In the genomic region with DNA sequence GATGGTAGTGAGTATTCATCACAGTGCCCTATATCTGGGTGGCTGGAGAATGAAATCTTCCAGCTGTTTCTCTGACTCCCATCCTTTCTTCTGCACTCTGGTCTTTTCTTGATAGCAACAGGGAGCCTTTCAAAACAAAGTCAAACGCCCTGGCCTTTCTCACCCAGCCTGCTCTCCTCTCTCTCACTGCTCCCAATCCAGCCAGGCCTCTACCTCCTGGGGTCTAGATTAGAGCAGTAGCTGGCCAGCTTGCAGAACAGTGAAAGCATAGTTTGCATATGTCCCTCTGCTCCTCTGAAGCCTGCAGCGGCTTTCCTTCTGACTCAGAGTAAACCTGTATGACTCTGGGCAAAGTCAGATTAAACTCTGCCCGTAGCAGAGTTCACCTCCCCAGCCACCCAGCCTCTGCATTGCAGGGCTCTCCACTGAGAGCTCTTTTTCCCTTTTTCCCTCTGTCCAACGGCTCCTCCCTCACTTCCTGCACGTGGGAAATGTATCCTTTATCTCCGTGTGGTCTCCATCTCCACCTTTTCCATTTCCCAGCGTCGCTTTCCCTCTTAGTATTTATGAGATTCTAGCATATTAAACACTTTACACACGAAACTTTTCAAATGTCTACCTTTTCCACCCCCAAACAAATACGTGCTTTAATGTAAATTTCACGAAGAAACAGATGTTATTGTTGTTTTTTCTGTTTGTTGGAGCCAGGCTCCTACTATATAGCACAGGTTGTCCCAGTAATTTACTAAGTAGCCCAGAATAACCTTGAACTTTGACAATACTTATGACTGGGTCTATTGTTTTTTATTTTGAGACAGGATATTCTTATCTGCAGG, we compare ENCODE assay signal across 8 mouse cellular contexts. TPM values are rescaled to one million over a fixed set of nuclear protein-coding genes. Genes with fewer than 3 reads are reported as not detected.
DNase-seq lines count a peak whose midpoint lies in the region; ATAC-seq and TF ChIP-seq lines count a peak whose summit lies in the region.

A gene (plus strand): TSS at position 786 of the 836 bp plus-strand sequence.

- intact Hi-C loops in heart, postnatal 25 days (cut with DNase I), result loop anchor here (5.0 to 10.0 kb wide), 2 partner anchors 270 to 797 kb away; no protein-coding TSS in a partner anchor

- peak within 1 kb of the TSS; percentile 95 for H3K4me3 ChIP-seq in lung, postnatal 0 days (ENCODE audit: low read depth, low read length)
- peak within 1 kb of the TSS; percentile 93 for H3K4me3 ChIP-seq in embryonic facial prominence, embryonic 10.5 days
- peak within 1 kb of the TSS; percentile 90 for H3K4me3 ChIP-seq in limb, embryonic 13.5 days
- H3K4me3 ChIP-seq in stomach, embryonic 14.5 days (ENCODE audit: low read depth, low read length), result peak within 1 kb of the TSS; percentile 20

- 32% methylated on average over 11 of the region's 11 CpGs for whole genome bisulfite sequencing in lung, postnatal 0 days
- 29% methylated on average over 11 of the region's 11 CpGs for WGBS in embryonic facial prominence, embryonic 10.5 days
- WGBS in limb, embryonic 13.5 days, result 32% methylated on average over 11 of the region's 11 CpGs
- 31% methylated on average over 11 of the region's 11 CpGs for WGBS in stomach, embryonic 14.5 days

- H3K27ac ChIP-seq in lung, postnatal 0 days (ENCODE audit: low read length), result peak within 1 kb of the TSS; percentile 77
- H3K27ac ChIP-seq in embryonic facial prominence, embryonic 10.5 days (replicated peaks), result peak within 1 kb of the TSS; percentile 94
- H3K27ac ChIP-seq in limb, embryonic 13.5 days, result peak within 1 kb of the TSS; percentile 82; the same call in 1 of the 2 replicates
- peak within 1 kb of the TSS; percentile 84 for H3K27ac ChIP-seq in stomach, embryonic 14.5 days (ENCODE audit: low read length)

- no peaks in the 10 kb centered on the region for H3K36me3 ChIP-seq in lung, postnatal 0 days (ENCODE audit: insufficient read depth, low read length)
- 0 out of 2 replicates have a peak, but pooled peaks cover under 1% of the 10 kb centered on the region for H3K36me3 ChIP-seq in embryonic facial prominence, embryonic 10.5 days (replicated peaks)
- H3K36me3 ChIP-seq in limb, embryonic 13.5 days, result no peaks in the 10 kb centered on the region
- no peaks in the 10 kb centered on the region for H3K36me3 ChIP-seq in stomach, embryonic 14.5 days (ENCODE audit: control insufficient read depth, insufficient read depth, low read length)

- H3K9me3 ChIP-seq in lung, postnatal 0 days (ENCODE audit: low read length), result no peaks in the 10 kb centered on the region
- H3K9me3 ChIP-seq in embryonic facial prominence, embryonic 10.5 days, result no peaks in the 10 kb centered on the region
- peaks cover 9% of the 10 kb centered on the region for H3K9me3 ChIP-seq in limb, embryonic 13.5 days
- no peaks in the 10 kb centered on the region for H3K9me3 ChIP-seq in stomach, embryonic 14.5 days (ENCODE audit: control insufficient read depth, low read depth, low read length)

- no peak for TF ChIP-seq EP300 in lung, postnatal 0 days (IDR thresholded peaks at IDR 0.05)

- peak within 1 kb of the TSS; percentile 55 for H3K4me2 ChIP-seq in lung, postnatal 0 days (replicated peaks; ENCODE audit: low read depth, low read length)
- H3K4me2 ChIP-seq in limb, embryonic 13.5 days (replicated peaks), result peak within 1 kb of the TSS; percentile 58
- peak within 1 kb of the TSS; percentile 55 for H3K4me2 ChIP-seq in stomach, embryonic 14.5 days (replicated peaks; ENCODE audit: low read depth, low read length)

- no peak for DNase-seq in lung, postnatal 0 days (ENCODE audit: low spot score)
- no peak for DNase-seq in lung, postnatal 14 days
- DNase-seq in embryonic facial prominence, embryonic 10.5 days (ENCODE audit: low spot score), result no peak
- DNase-seq in heart, postnatal 25 days (ENCODE audit: low spot score), result no peak
- no peak for DNase-seq in embryo, embryonic 10.5 days (ENCODE audit: low spot score)
- no peak for DNase-seq in thymus, postnatal 36 days

- H3K9ac ChIP-seq in lung, postnatal 0 days (replicated peaks; ENCODE audit: low read depth), result no peak within 1 kb of the TSS
- peak within 1 kb of the TSS; percentile 14; the same call in 1 of the 2 replicates for H3K9ac ChIP-seq in limb, embryonic 13.5 days
- H3K9ac ChIP-seq in stomach, embryonic 14.5 days (replicated peaks; ENCODE audit: low read depth, low read length), result peak within 1 kb of the TSS; percentile 1; the same call in 1 of the 2 replicates

- H3K27me3 ChIP-seq in lung, postnatal 0 days (replicated peaks; ENCODE audit: insufficient read depth, low read length), result no peaks in the 10 kb centered on the region
- H3K27me3 ChIP-seq in embryonic facial prominence, embryonic 10.5 days (replicated peaks; ENCODE audit: low read depth, poor library complexity, severe bottlenecking), result no peaks in the 10 kb centered on the region
- no peaks in the 10 kb centered on the region for H3K27me3 ChIP-seq in limb, embryonic 13.5 days
- no peaks in the 10 kb centered on the region for H3K27me3 ChIP-seq in stomach, embryonic 14.5 days (ENCODE audit: control insufficient read depth, insufficient read depth, low read length)

- ATAC-seq in lung, postnatal 0 days, result no peak
- no peak for ATAC-seq in limb, embryonic 13.5 days (ENCODE audit: low FRiP score, low read depth)
- ATAC-seq in stomach, embryonic 14.5 days (ENCODE audit: insufficient number of reproducible peaks, insufficient read depth, low FRiP score, low read depth), result no peak

- H3K4me1 ChIP-seq in lung, postnatal 0 days (ENCODE audit: insufficient read depth, low read depth, low read length), result peaks cover 11% of the 10 kb centered on the region; the same call in 1 of the 2 replicates
- H3K4me1 ChIP-seq in embryonic facial prominence, embryonic 10.5 days, result peaks cover 25% of the 10 kb centered on the region
- H3K4me1 ChIP-seq in limb, embryonic 13.5 days, result peaks cover 19% of the 10 kb centered on the region
- peaks cover 18% of the 10 kb centered on the region for H3K4me1 ChIP-seq in stomach, embryonic 14.5 days (ENCODE audit: control insufficient read depth, insufficient read depth, low read length)

- no peak for TF ChIP-seq CTCF in lung, postnatal 0 days (IDR thresholded peaks at IDR 0.05)

RNA-seq across cellular contexts. Expression of the gene that starts here (rescaled TPM):
- 54.3 and 63.5 TPM in 2 replicates for polyA plus RNA-seq in lung, postnatal 0 days (2015; fragmentation: Nextera tagmentation; extraction: Ambion mirVana)
- 41.4 and 44.1 TPM in 2 replicates for polyA plus RNA-seq in embryonic facial prominence, embryonic 10.5 days (2016; fragmentation: Nextera tagmentation; extraction: Ambion mirVana)
- total RNA-seq in heart, postnatal 25 days (2021), result 10 to 100 TPM; 18.1 to 20.4 TPM
- polyA plus RNA-seq in limb, embryonic 13.5 days (2015; fragmentation: Nextera tagmentation; extraction: Ambion mirVana), result 50.8 and 51.3 TPM in 2 replicates
- polyA plus RNA-seq in stomach, embryonic 14.5 days (2014; fragmentation: Nextera tagmentation; extraction: Ambion mirVana), result 50.0 and 55.6 TPM in 2 replicates

Comparison
In these comparisons a context has a peak if more than half of its experiments do, and no peak if none do; other contexts are left out.
1. H3K4me3 ChIP-seq: peak in every context shown above with its lines; median percentile 95 in lung, postnatal 0 days; 93 in embryonic facial prominence, embryonic 10.5 days; 90 in limb, embryonic 13.5 days; 20 in stomach, embryonic 14.5 days.